Mouse (Mus musculus) kidney, adult 9 months (tissue): Measurements from ENCODE around the gene Defb23.
"Not testable (repeated sequence)": the region's sequence is repeated elsewhere in the genome, so short reads cannot be mapped to it uniquely, and the experiment has no call there.

Source experiments
- DNase-seq: peaks from one replicate; pipeline ENCODE4 v3.0.0; 2022

The Defb23 gene

DNA sequence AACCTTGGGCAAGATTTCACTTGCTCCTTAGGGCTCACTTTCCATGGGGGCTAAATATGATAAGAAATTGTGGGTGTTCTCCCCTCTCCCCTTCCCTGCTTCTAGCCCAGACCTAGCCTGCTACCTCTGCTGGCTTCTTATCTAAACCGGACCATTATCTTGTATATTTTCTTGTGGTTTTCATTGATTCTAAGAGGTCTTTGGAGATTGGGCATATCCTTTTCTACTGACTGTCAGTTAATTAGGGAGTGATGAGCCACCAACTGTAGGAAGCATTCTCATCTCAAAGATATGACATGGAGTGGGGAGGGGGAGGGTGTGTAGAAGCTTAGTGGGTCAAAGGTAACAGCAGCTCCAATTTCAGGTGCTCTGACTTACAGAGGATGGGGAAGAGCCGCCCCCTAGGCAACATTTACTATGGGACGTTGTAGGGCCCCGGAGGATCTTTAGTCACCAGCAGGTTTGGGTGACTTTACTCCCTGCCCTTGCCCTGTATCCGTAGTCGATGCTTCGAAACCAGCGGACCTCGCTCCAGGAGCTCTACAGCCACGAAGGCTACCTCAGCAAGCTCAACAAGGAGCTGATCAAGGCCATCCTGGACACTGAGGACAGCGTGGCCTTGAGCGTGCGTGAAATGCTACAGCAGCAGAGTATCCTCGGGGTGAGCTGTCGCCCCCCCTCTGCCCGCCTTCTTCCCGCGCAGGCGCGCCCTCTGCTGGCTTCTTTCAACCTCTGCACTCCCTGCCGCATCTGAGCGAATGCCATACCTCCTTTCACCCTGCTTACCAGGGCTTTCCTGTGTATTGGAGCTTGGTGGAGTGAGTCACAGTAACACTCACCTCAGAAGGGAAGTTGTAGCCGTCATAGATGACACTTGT is 27.2 kb downstream of the Defb23 start:
- peak; percentile 80 for DNase-seq

DNA sequence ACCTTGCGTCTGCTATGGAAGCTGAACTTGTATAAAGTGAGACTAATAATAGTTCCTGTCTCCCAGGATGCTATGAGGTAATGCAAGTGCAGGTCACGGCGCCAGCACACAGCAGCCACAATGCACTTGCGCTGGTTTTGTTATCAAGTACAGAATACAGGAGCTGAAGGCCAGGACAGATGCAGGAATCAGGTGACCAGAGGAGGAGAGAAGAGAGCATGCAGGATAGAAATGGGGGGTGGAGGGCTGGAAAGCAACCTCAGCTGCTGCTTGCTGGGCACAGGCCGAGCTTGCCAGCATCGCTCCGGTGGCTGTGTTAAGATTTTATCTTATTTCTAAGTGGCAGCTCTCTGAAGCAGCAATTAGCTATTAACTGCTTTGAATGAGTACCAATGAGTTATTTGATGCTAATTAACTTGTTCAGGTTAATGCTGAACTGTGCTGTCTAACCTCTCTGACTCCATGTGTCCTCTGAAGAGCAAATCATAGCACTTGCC is 28.0 kb downstream of the Defb23 start:
- DNase-seq, result peak; percentile 79

DNA sequence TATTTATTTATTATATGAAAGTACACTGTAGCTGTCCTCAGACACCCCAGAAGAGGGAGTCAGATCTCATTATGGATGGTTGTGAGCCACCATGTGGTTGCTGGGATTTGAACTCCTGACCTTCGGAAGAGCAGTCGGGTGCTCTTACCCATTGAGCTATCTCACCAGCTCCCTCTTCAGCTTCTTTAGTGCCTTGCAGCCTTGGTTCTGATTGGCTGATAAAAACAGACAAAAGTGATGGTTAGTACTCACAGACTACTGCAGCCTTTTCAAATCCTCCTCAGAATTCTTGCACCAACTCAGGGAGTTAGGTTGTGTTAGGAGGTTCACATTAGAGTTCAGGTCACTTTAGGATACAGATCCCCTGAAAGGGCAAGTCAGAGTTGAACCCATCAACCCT is 35.9 kb downstream of the Defb23 start:
- not testable (repeated sequence) for DNase-seq

DNA sequence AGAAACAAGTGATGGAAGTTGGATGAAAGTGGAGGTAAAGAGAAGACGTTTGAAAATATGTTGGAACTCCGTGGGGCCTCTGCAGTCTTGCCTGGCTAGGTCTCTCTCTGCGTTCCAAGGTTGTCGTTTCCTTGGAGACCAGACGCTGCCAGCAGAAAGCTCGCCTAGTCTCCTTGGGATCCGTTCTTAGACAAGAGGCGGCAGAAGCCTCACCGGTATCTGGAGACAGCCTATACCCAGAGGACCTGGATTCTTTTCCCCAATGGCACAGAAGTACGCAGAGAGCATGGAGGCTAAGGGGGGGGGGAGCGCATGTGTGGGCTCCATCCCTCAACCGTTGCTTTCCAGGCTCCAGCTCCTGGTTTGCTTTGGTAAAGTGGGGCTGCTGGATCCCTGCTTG is 36.9 kb downstream of the Defb23 start:
- DNase-seq, result no peak

DNA sequence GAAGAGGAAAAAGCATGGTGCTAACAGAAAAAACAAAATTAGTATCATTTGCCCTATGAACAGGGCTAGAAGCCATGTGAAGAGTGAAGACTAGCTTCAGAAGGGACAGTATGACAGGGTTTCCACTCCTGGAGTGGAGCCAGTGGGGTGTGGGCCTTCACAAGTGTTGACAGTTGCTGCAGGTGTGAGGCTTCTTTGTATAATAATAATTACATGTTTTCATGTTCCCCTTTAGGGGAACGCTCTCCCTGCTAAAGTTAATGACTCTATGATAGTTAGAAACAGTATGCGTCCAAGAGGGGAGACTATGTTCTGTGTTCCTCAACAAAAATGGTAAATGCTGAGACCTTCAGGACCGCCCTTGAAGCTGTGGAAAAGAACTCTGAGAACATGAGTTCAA is 48.6 kb downstream of the Defb23 start:
- DNase-seq, result no peak

DNA sequence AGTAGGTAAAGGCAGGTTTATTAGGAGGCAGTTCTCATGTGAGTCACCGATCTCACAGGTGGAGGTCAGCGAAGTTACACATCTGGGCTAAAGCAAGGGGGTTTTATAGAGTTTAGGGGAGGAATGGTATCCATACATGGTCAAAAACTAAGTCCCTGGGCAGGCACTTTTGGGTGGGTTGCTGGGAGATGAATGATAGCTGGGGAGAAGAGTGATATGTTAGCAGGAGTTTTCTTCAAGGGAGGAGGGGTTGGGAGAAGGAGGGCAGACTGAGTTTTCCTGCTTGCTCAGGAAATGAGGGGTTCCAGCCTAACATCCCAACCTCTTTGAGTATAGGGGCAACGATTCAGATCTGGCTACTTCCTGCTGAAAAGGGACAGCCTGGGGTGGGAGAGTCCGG is 49.1 kb downstream of the Defb23 start, which contains the start of gene 6820408C15Rik:
Gene 6820408C15Rik (plus strand): TSS at position 301 of the 400 bp plus-strand sequence.
- DNase-seq, result no peak

DNA sequence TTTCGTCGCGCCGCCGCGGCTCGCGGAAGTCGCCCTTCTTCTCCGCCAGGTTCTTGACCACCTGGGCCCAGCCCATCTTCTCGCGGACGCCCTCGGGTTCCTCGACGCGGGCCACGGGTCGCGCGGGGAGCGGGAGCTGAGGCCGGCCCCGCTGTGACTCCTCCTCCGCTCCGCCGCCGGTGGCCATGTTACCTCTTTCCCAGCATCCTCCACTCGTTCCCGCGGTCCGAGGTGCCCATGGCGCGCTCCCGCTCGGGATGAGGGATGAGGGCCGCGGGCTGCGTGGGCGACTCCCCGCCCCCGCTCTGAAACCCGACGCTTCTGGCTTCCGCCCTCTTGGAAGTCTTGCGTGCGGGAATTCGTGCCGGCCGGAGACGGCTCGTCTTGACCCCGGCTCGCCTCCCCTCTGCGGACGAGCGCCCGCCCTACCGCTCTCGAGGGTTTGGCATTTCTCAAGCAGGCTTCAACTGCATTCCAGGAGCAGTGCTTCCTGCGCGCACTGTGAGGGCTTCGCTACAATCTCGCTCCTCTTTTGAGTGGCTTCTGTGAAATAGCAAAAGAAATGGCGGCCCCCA is 49.7 kb downstream of the Defb23 start, which contains the start of gene Zcchc3:
Gene Zcchc3 (minus strand): TSS at position 437 of the 575 bp plus-strand sequence.
- peak; percentile 85 for DNase-seq

DNA sequence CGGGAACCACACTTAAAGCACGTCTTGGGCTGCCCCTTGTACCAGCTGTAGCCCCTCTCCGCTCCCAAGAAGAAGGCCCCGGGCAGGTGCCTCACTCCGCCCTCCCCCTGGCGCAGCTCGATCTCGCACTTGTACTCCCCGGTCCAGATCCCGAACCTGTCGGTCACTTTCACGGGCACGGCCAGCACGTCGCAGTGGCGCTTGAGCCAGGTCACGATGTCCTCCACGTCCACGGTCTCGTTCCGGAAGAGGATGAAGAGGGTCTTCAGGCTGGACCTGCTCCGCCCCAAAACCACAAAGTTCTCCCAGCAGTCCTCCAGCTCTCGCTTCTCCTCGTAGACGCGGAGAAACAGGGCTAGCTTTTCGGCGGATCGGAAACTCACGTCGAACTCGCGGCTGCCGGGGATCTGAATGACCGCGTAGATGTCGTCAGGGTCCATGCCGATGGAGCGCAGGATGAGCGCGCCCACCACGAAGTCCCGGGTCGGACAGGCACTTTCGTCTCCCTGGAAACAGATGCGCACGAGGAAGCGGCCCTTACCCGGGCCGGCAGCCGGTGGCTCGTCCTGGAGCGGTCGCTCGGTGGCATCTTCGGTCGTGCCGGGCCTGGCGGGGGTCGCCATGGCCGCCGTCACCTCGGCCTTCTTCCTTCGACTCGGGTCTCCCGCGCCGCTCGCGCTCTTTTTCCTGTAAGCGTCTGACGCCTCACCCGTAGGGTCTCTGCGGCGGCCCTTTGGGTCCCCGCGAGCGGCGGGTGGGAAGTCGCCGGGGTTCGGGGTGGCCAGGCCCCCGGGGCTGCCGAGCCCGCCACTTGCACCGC is 50.4 kb downstream of the Defb23 start:
- DNase-seq, result peak; percentile 40

DNA sequence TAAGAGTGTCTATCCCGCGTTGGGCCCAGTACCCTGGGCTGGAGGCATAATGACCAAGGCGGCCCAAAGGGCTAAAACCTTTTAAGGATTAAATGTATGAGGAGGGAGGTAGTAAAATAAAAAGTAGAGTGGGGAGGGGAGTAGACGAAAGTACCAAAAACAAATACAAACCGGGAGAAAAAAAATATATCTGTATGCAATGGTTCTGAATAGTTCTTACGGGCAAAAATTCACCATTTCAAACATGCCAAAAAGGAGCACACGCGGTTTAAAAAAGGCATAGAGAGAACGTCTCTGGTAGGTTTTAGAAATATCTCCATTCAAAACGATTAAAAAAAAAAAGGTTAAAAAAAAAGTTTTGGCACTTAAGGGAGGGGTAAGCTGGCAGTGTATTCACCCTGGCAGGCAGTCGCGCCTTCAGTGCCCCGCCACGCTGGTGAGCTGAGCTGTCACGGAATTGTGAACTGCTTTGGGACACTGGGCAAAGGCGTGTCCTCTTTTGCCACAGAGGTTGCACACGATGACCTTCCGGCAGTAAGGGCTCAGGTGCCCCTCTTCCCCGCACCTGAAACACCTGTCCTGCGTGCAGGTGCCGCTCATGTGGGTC is 51.2 kb downstream of the Defb23 start:
- DNase-seq, result peak; percentile 51

DNA sequence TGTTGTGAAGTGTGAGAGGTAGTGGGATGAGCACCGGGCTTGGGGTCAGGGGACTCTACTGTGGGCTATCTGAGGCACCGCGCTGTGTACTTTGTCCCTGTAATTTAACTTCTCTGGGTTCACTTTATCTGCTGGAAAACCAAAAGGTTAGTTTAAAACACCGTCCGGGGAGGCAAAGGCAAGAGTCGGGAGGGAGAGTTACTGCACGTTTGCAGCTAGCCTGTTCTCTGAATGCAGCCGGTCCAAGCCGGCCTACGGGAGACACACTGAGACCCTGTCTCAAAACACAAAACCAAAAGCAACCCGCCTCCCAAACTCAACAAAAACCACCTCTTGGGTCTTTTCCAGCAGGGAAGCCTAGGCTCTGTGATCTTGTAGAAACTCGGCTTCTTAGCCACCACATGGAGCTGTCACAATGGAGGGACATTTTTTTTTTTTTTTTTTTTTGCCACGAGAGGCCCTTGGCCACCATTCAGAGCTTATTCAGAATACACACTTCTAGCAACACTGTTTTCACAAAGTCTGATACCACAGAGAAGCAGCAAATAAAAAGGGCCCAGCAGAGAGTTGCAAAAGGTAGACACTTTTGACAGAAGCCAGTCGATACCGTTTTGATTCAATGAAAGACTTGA is 51.8 kb downstream of the Defb23 start:
- no peak for DNase-seq

DNA sequence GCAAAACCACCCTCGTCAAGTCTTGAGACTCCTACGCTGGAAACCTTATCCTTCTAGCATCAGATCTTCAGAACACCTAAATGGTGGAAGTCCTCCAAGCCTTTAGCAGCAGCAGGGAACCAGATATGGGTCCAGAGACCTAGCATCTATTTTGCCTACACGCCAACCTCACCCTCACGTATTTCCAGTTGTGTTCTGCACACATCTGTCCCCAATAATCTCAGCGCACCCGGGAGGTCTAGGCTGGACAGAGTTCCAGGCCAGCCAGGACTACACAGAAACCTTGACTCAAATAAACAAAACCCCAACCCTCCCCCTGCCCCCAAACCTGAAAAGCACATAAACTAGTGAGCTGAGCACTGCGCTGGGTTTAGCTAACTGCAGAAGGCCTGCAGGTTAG is 52.9 kb downstream of the Defb23 start:
- no peak for DNase-seq

DNA sequence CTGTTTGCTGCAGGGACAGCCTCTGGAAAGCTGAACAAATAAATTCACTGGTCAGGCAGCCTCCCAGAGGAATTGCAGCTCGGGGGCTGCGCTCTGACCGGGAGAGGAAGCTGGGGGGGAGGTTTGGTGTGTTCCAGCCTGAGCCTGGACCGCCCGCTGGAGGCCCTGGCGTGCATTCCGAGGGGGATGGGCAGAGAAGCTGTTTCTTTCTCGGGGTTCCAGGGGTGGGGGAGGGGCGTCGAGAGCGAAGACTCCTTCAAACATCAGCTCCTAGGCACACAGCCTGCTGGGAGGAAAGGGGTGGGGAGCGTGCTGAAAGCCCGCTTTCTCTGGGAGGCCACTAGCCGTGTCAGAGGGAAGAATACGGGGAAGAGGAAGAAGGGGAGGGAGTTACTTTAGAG is 53.4 kb downstream of the Defb23 start:
- DNase-seq, result peak; percentile 71

DNA sequence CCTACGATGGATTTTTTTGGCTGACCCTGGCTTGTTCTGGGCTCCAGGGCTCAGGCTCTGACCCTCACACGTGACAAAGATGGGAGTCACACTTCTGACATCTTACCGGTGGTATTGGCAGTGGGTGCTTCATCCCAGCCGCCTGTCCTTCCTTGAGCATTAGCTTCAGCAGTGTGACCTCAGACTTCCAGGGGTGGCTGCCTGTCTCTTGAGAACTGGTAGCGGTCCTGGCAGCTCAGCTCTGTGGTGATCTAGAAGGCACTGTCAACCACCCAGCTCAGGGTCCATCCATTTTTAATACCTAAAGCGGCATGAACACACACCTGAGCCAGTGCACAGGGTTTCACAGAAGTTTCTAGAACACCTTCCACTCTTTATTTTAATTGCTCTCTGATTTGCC is 54.6 kb downstream of the Defb23 start:
- DNase-seq, result no peak
